In genomic region chr16:40536754-40537153, GRCm38 (mm10) we compare ENCODE assay signal across 15 mouse cellular contexts.
"Had no signal": no experiment of that assay in that cellular context is flagged by ENCODE, and none has a peak within 500 bp of the region (broad histone marks: within the 10 kb centered on the region; RNA-seq: fewer than 3 reads in every experiment).

No protein-coding gene starts in this region.

- DNase-seq: retina, postnatal 1 day; right cerebral cortex, adult 18-20 months; right cerebral cortex, postnatal 14 days; right cerebral cortex, postnatal 25 days; right cerebral cortex, postnatal 4 days; spleen, adult 18-20 months; thymus, adult 18-20 months; thymus, adult 2 months; thymus, postnatal 14 days; thymus, postnatal 25 days; thymus, postnatal 36 days; thymus, postnatal 4 days had no signal

- H3K4me2 ChIP-seq: neural tube, embryonic 15.5 days; stomach, embryonic 15.5 days had no signal

- H3K9me3 ChIP-seq: neural tube, embryonic 15.5 days; stomach, embryonic 15.5 days had no signal

- H3K4me3 ChIP-seq: neural tube, embryonic 15.5 days; stomach, embryonic 15.5 days had no signal

- H3K27ac ChIP-seq: neural tube, embryonic 15.5 days; stomach, embryonic 15.5 days; stomach, postnatal 0 days had no signal

- H3K27me3 ChIP-seq: neural tube, embryonic 15.5 days; stomach, embryonic 15.5 days had no signal

- H3K4me1 ChIP-seq: neural tube, embryonic 15.5 days; stomach, embryonic 15.5 days had no signal

- H3K9ac ChIP-seq: neural tube, embryonic 15.5 days; stomach, embryonic 15.5 days had no signal

- H3K36me3 ChIP-seq: neural tube, embryonic 15.5 days; stomach, embryonic 15.5 days had no signal
